Mouse (Mus musculus) small intestine, adult 2 months (tissue): ENCODE results near the gene Kcnk16. TPM values are rescaled to one million over a fixed set of nuclear protein-coding genes. Genes with fewer than 3 reads are reported as not detected.
A peak's percentile ranks its signal among the peaks of the same experiment; 100 is the strongest.

ENCODE experiments used
- H3K27ac ChIP-seq: fragments of 200-500 bp; 2 replicates; pipeline ENCODE4 v1.5.1; 2012; ENCODE audit warnings: low read depth, low read length, control low read depth, inconsistent platforms; ENCODE audit not compliant: insufficient read depth
- H3K27me3 ChIP-seq: fragments of 200-500 bp; 2 replicates; pipeline ENCODE4 v1.6.1; 2012; ENCODE audit warnings: mild to moderate bottlenecking, moderate library complexity, low read length, inconsistent platforms; ENCODE audit not compliant: control insufficient read depth, insufficient read depth
- H3K36me3 ChIP-seq: fragments of 200-500 bp; 2 replicates; pipeline ENCODE4 v1.6.1; 2012; ENCODE audit warnings: mild to moderate bottlenecking, low read length, control low read depth, inconsistent platforms; ENCODE audit not compliant: control insufficient read depth, insufficient read depth
- H3K4me1 ChIP-seq: fragments of 200-500 bp; 2 replicates; pipeline ENCODE4 v1.6.1; 2012; ENCODE audit warnings: low read length, inconsistent platforms, mixed read lengths; ENCODE audit not compliant: control insufficient read depth, insufficient read depth, insufficient read length
- H3K4me3 ChIP-seq: fragments of 200-500 bp; 2 replicates; pipeline ENCODE4 v1.5.1; 2012; ENCODE audit warnings: low read depth, mild to moderate bottlenecking, control low read depth, inconsistent platforms, low read length, moderate library complexity
- CTCF ChIP-seq: fragments of 200-500 bp; IDR thresholded peaks from 2 replicates; pipeline ENCODE4 v1.5.1; 2012; ENCODE audit warnings: low read depth, mild to moderate bottlenecking, control low read depth, inconsistent platforms, low read length, moderate library complexity, mixed read lengths; ENCODE audit not compliant: insufficient replicate concordance, insufficient read length; ENCODE audit errors: extremely low read depth
- POLR2A ChIP-seq: fragments of 200-500 bp; IDR thresholded peaks from 2 replicates; pipeline ENCODE4 v1.6.1; 2012; ENCODE audit warnings: low read depth, mild to moderate bottlenecking, control low read depth, inconsistent platforms, low read length, moderate library complexity
- WGBS: fragments of 180-500 bp; shearing (Covaris S2); methylation state at CpG from one replicate; pipeline ENCODE4 v1.1.7; 2018; 5-methylcytosine and 5-hydroxymethylcytosine counted together
- polyA plus RNA-seq: library from polyadenylated mRNA; depleted of rRNA; stranded (reverse); fragments of >200 nt; gene quantifications from 2 replicates; pipeline ENCODE4 v1.2.3, GENCODE M21; 2012

Gene Kcnk16
- polyA plus RNA-seq, 1 experiment = 0.71 TPM

- TF ChIP-seq CTCF (no peak), POLR2A (no peak)
- 19% methylated on average over 4 of the region's 4 CpGs for WGBS
- Histone ChIP-seq H3K27ac (no peak overlapping the region), H3K4me1 (peaks cover 4% of the 10 kb centered on the region; the same call in 1 of the 2 replicates), H3K27me3 (no peaks in the 10 kb centered on the region), H3K36me3 (no peaks in the 10 kb centered on the region), H3K4me3 (no peak overlapping the region)
These were observed 22.4 kb upstream of the Kcnk16 start for GRCm38 (mm10) chr14:20291391-20291790.

- no peak overlapping the region for H3K27ac ChIP-seq
- H3K27me3 ChIP-seq = no peaks in the 10 kb centered on the region
- H3K4me1 ChIP-seq = no peaks in the 10 kb centered on the region; the same call in 1 of the 2 replicates
- WGBS = 56% methylated on average over 6 of the region's 6 CpGs
- TF ChIP-seq CTCF (no peak), POLR2A (no peak)
- no peaks in the 10 kb centered on the region for H3K36me3 ChIP-seq
- no peak overlapping the region for H3K4me3 ChIP-seq
These were observed 578 bp downstream of the Kcnk16 start for GRCm38 (mm10) chr14:20268421-20268820.

- 39% methylated on average over 4 of the region's 4 CpGs for WGBS
- H3K36me3 ChIP-seq = no peaks in the 10 kb centered on the region
- no peak overlapping the region for H3K27ac ChIP-seq
- no peak for TF ChIP-seq POLR2A
- no peak for TF ChIP-seq CTCF
- no peak overlapping the region for H3K4me3 ChIP-seq
- H3K27me3 ChIP-seq = no peaks in the 10 kb centered on the region
- H3K4me1 ChIP-seq = no peaks in the 10 kb centered on the region; the same call in 1 of the 2 replicates
These were observed 6.7 kb downstream of the Kcnk16 start for GRCm38 (mm10) chr14:20262346-20262745.

GRCm38 (mm10) chr14:20258185-20259113 lies 10.6 kb downstream of the Kcnk16 start:
- Histone ChIP-seq H3K27ac (no peak overlapping the region), H3K4me3 (no peak overlapping the region), H3K4me1 (no peaks in the 10 kb centered on the region), H3K27me3 (no peaks in the 10 kb centered on the region), H3K36me3 (no peaks in the 10 kb centered on the region)
- WGBS = 43% methylated on average over 8 of the region's 8 CpGs
- TF ChIP-seq CTCF (peak; percentile 93; the same call in 1 of the 2 replicates), POLR2A (no peak)

GRCm38 (mm10) chr14:20250237-20251171 lies 18.5 kb downstream of the Kcnk16 start:
- H3K4me3 ChIP-seq = no peak overlapping the region
- H3K27ac ChIP-seq = no peak overlapping the region
- no peak for TF ChIP-seq POLR2A
- no peak for TF ChIP-seq CTCF
- H3K27me3 ChIP-seq = no peaks in the 10 kb centered on the region
- WGBS = 84% methylated on average over 14 of the region's 14 CpGs
- H3K4me1 ChIP-seq = peaks cover 5% of the 10 kb centered on the region; the same call in 1 of the 2 replicates
- no peaks in the 10 kb centered on the region for H3K36me3 ChIP-seq

- peaks cover 8% of the 10 kb centered on the region; the same call in 1 of the 2 replicates for H3K4me1 ChIP-seq
- TF ChIP-seq POLR2A (no peak), CTCF (no peak)
- no peaks in the 10 kb centered on the region for H3K36me3 ChIP-seq
- no peak overlapping the region for H3K27ac ChIP-seq
- 92% methylated on average over 3 of the region's 3 CpGs for WGBS
- no peaks in the 10 kb centered on the region for H3K27me3 ChIP-seq
- H3K4me3 ChIP-seq = no peak overlapping the region
These were observed 21.0 kb downstream of the Kcnk16 start for GRCm38 (mm10) chr14:20248001-20248400.

- 79% methylated on average over 11 of the region's 11 CpGs for WGBS
- no peak overlapping the region for H3K4me3 ChIP-seq
- no peak overlapping the region for H3K27ac ChIP-seq
- H3K27me3 ChIP-seq = no peaks in the 10 kb centered on the region
- TF ChIP-seq POLR2A = no peak
- TF ChIP-seq CTCF = no peak
- H3K4me1 ChIP-seq = peaks cover 8% of the 10 kb centered on the region; the same call in 1 of the 2 replicates
- H3K36me3 ChIP-seq = no peaks in the 10 kb centered on the region
These were observed 22.2 kb downstream of the Kcnk16 start for GRCm38 (mm10) chr14:20246811-20247266.
